Mouse (Mus musculus): ENCODE results near the gene Doc2a. TPM values are rescaled to one million over a fixed set of nuclear protein-coding genes. Genes with fewer than 3 reads are reported as not detected.

The Doc2a gene
- polyA plus RNA-seq, 1 experiment from 2014 or later: not detected

DNA sequence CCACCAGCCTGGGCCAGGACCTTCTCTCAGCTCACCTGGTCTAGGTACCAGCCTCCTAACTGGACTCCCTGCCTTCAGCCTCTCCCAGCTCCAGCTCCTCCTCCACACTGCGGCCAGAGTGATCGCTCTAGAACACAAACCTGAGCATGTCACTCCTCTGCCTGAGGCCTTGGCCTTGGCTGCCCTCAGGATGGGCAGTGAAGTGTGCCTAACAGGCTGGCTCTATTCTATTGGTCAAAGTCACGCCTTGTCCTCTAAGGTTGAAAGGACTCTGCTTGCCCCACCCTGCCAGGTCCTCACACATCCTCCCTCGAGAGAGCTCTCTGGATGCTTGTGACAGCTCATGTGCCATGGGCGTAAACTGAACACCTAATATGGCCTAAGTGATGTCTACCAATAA lies 6.2 kb downstream of the Doc2a start:
- H3K27ac ChIP-seq: no peak overlapping the region
- peaks cover 4% of the 10 kb centered on the region for H3K4me1 ChIP-seq (replicated peaks)
- H3K4me2 ChIP-seq: no peak overlapping the region
- 87% methylated on average over 5 of the region's 5 CpGs for WGBS
- H3K27me3 ChIP-seq: peaks cover 16% of the 10 kb centered on the region
- no peak for ATAC-seq (replicated peaks; ENCODE audit: insufficient number of reproducible peaks, insufficient read depth, low FRiP score, low read depth)
- no peak overlapping the region for H3K4me3 ChIP-seq
- no peaks in the 10 kb centered on the region for H3K9me3 ChIP-seq (replicated peaks)
- H3K36me3 ChIP-seq: peaks cover 52% of the 10 kb centered on the region
- no peak overlapping the region for H3K9ac ChIP-seq

DNA sequence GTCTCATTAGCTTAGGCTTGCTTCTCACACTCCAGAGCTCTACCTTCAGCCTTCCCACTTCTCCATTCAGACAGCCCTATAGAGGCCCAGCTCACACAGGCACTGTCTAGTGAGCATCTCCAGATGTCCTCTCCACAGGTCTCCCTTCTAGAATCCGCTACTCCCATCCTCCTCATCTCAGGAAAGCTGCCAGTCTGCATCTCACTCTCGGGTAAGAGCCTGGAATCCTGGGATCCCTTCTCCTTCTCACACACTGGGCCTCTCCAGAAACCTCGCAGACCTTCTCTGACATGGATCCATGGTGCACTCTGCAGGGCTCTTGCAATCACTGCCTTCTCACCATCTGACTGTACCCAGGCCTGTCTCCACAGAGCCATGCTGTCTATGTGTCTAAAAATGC lies 8.4 kb downstream of the Doc2a start:
- no peak overlapping the region; the same call in 1 of the 2 replicates for H3K9ac ChIP-seq
- H3K27me3 ChIP-seq: no peaks in the 10 kb centered on the region
- H3K4me2 ChIP-seq: no peak overlapping the region
- no peaks in the 10 kb centered on the region for H3K9me3 ChIP-seq (replicated peaks)
- no peak overlapping the region for H3K27ac ChIP-seq
- 77% methylated on average over 3 of the region's 3 CpGs for WGBS
- peaks cover 60% of the 10 kb centered on the region for H3K36me3 ChIP-seq
- no peak overlapping the region for H3K4me3 ChIP-seq
- ATAC-seq (replicated peaks; ENCODE audit: insufficient number of reproducible peaks, insufficient read depth, low FRiP score, low read depth): no peak
- peaks cover under 1% of the 10 kb centered on the region for H3K4me1 ChIP-seq (replicated peaks)

DNA sequence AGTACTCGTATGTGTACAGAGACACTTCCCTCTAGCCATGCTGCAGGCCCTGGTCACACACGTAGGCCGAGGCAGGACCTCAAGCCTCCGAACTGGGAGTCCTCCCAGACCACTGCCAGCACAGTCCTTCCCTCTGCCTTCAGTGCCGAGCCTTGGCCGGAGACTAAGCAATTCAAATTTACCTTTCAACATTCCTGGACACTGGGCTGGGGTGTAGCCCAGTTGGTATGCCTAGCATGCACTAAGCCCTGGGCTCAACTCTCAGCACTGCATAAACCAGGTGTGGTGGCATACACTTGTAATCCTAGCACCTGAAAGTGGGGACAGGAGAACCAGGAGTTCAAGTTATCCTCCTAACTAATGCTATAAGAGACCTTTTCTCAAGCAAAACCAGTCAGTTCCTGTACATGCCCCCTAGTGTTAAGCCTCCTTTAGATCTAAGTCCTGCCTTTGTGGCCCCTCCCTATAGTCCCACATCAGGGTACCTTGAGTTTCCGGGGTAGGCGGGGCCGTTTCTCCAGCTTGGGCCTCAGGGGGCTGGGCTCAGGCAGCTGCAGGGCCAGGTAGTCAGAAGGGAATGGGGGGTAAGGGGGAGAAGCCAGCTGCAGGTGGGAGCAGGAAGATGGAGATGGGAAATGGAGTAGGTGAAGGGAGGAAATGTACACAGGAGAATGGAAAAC lies 9.7 kb downstream of the Doc2a start:
- H3K9ac ChIP-seq: no peak overlapping the region
- ATAC-seq (replicated peaks; ENCODE audit: insufficient number of reproducible peaks, insufficient read depth, low FRiP score, low read depth): no peak
- H3K36me3 ChIP-seq: peaks cover 56% of the 10 kb centered on the region
- no peaks in the 10 kb centered on the region for H3K27me3 ChIP-seq
- H3K4me3 ChIP-seq: no peak overlapping the region
- no peak overlapping the region for H3K4me2 ChIP-seq
- no peaks in the 10 kb centered on the region for H3K9me3 ChIP-seq (replicated peaks)
- H3K27ac ChIP-seq: no peak overlapping the region
- H3K4me1 ChIP-seq (replicated peaks): peaks cover 8% of the 10 kb centered on the region
- WGBS: 76% methylated on average over 9 of the region's 9 CpGs

- peak overlapping the region; percentile 76 for H3K4me2 ChIP-seq
- peaks cover 41% of the 10 kb centered on the region for H3K36me3 ChIP-seq
- H3K4me3 ChIP-seq: peak overlapping the region; percentile 67
- WGBS: 59% methylated on average over 5 of the region's 5 CpGs
- no peak for ATAC-seq (replicated peaks; ENCODE audit: insufficient number of reproducible peaks, insufficient read depth, low FRiP score, low read depth)
- peaks cover 30% of the 10 kb centered on the region for H3K4me1 ChIP-seq (replicated peaks)
- no peaks in the 10 kb centered on the region for H3K27me3 ChIP-seq
- H3K9ac ChIP-seq: peak overlapping the region; percentile 64
- H3K9me3 ChIP-seq (replicated peaks): no peaks in the 10 kb centered on the region
- H3K27ac ChIP-seq: peak overlapping the region; percentile 13; the same call in 1 of the 2 replicates
Measured at GRCm38 (mm10) chr7:126860987-126861386, 13.8 kb downstream of the Doc2a start.

- Histone ChIP-seq H3K36me3 (peaks cover 41% of the 10 kb centered on the region; the same call in 1 of the 2 replicates), H3K9me3 (replicated peaks) (no peaks in the 10 kb centered on the region), H3K9ac (peak within 1 kb of the TSS; percentile 64), H3K27me3 (no peaks in the 10 kb centered on the region), H3K4me3 (peak within 1 kb of the TSS; percentile 67), H3K27ac (peak within 1 kb of the TSS; percentile 84), H3K4me1 (replicated peaks) (peaks cover 30% of the 10 kb centered on the region), H3K4me2 (peak within 1 kb of the TSS; percentile 76)
- ATAC-seq (replicated peaks; ENCODE audit: insufficient number of reproducible peaks, insufficient read depth, low FRiP score, low read depth): peak; percentile 94
- 2% methylated on average over 42 of the region's 42 CpGs for WGBS
Measured at GRCm38 (mm10) chr7:126861429-126862130, 14.4 kb downstream of the Doc2a start, which contains the start of gene Hirip3. Gene Hirip3, plus strand, starts transcription at chr7:126861972.

GRCm38 (mm10) chr7:126862147-126862784 lies 15.1 kb downstream of the Doc2a start, which contains the start of gene Ino80e:
Gene Ino80e, minus strand, starts transcription at chr7:126862377.
- peak; percentile 72 for ATAC-seq (replicated peaks; ENCODE audit: insufficient number of reproducible peaks, insufficient read depth, low FRiP score, low read depth)
- Histone ChIP-seq H3K4me1 (replicated peaks) (peaks cover 30% of the 10 kb centered on the region), H3K27ac (peak within 1 kb of the TSS; percentile 84), H3K27me3 (no peaks in the 10 kb centered on the region), H3K36me3 (peaks cover 45% of the 10 kb centered on the region; the same call in 1 of the 2 replicates), H3K4me2 (peak within 1 kb of the TSS; percentile 76), H3K4me3 (peak within 1 kb of the TSS; percentile 67), H3K9ac (peak within 1 kb of the TSS; percentile 64), H3K9me3 (replicated peaks) (no peaks in the 10 kb centered on the region)
- WGBS: under 1% methylated on average over 41 of the region's 41 CpGs

DNA sequence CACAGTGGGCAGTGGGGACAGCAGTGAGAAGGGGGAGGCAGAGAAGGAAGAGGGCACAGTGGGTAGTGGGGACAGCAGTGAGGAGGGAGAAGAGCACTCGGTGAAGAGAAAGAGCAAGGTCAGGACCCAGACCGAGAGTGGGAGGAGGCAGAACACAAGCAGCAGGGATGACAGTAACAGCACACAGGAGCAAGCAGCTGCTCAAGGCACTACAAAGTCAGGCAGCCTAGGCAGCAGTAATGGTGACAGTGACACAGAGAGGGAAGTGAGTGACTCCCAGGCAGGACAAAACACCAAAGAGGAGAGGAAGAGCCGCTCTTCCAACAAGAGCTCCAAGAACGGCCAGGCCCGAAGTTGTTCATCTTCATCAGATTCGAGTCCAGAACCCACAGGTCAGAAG lies 16.6 kb downstream of the Doc2a start:
- H3K36me3 ChIP-seq: peaks cover 51% of the 10 kb centered on the region
- 69% methylated on average over 6 of the region's 6 CpGs for WGBS
- H3K9ac ChIP-seq: peak overlapping the region; percentile 64; the same call in 1 of the 2 replicates
- H3K27ac ChIP-seq: no peak overlapping the region
- H3K9me3 ChIP-seq (replicated peaks): no peaks in the 10 kb centered on the region
- H3K4me2 ChIP-seq: peak overlapping the region; percentile 76
- no peak for ATAC-seq (replicated peaks; ENCODE audit: insufficient number of reproducible peaks, insufficient read depth, low FRiP score, low read depth)
- peaks cover 30% of the 10 kb centered on the region for H3K4me1 ChIP-seq (replicated peaks)
- peak overlapping the region; percentile 67 for H3K4me3 ChIP-seq
- no peaks in the 10 kb centered on the region for H3K27me3 ChIP-seq

GRCm38 (mm10) chr7:126867534-126867933 lies 20.3 kb downstream of the Doc2a start:
- WGBS: 86% methylated on average over 2 of the region's 2 CpGs
- peaks cover 20% of the 10 kb centered on the region for H3K4me1 ChIP-seq (replicated peaks)
- no peak overlapping the region for H3K4me2 ChIP-seq
- H3K9me3 ChIP-seq (replicated peaks): no peaks in the 10 kb centered on the region
- ATAC-seq (replicated peaks; ENCODE audit: insufficient number of reproducible peaks, insufficient read depth, low FRiP score, low read depth): no peak
- H3K4me3 ChIP-seq: no peak overlapping the region
- H3K36me3 ChIP-seq: peaks cover 79% of the 10 kb centered on the region
- H3K27me3 ChIP-seq: no peaks in the 10 kb centered on the region
- no peak overlapping the region for H3K27ac ChIP-seq
- H3K9ac ChIP-seq: no peak overlapping the region

GRCm38 (mm10) chr7:126868003-126868402 lies 20.8 kb downstream of the Doc2a start:
- no peak for ATAC-seq (replicated peaks; ENCODE audit: insufficient number of reproducible peaks, insufficient read depth, low FRiP score, low read depth)
- 84% methylated on average over 12 of the region's 12 CpGs for WGBS
- Histone ChIP-seq H3K4me2 (no peak overlapping the region), H3K27me3 (no peaks in the 10 kb centered on the region), H3K36me3 (peaks cover 84% of the 10 kb centered on the region), H3K4me3 (no peak overlapping the region), H3K27ac (no peak overlapping the region), H3K9me3 (replicated peaks) (no peaks in the 10 kb centered on the region), H3K9ac (no peak overlapping the region), H3K4me1 (replicated peaks) (peaks cover 15% of the 10 kb centered on the region)

DNA sequence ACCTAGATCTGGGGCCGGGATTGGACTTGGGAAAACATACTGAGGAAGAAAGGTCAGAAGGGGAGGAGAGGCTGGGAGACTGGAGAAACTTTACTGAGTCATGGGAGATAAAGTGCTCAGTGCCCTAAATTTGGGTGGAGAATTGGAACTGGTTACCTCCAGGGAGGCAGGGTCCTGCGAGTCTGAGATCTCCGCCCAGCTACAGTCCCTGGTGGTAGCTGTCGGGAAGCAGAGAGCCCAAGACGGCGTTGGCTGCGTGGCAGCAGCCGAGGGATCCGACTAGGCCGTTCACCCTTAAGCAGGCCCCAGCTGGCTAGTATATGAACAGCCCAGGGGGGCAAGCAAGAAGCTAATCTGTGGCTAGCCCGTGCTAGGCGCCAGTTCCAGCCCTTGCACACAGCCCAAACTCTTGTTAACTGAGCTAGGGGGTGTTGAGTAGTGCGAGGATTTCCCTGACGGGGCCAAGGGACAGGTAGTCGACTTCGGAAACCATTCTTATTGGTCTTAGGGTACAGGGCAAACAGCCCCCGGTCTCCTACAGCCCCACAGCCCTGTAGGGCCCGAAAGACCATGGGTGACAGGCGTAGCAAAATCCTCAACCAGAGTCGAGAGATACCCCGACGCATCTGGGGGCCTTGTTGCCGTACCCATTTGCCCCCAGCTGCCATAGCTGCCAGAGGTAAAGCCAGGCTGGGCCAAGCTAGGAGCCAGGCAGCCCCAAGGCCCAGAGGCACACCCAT lies 22.7 kb downstream of the Doc2a start:
- Histone ChIP-seq H3K9me3 (replicated peaks) (no peaks in the 10 kb centered on the region), H3K27me3 (no peaks in the 10 kb centered on the region), H3K4me2 (no peak overlapping the region), H3K9ac (no peak overlapping the region), H3K4me1 (replicated peaks) (no peaks in the 10 kb centered on the region), H3K27ac (no peak overlapping the region), H3K36me3 (peaks cover 95% of the 10 kb centered on the region), H3K4me3 (no peak overlapping the region)
- no peak for ATAC-seq (replicated peaks; ENCODE audit: insufficient number of reproducible peaks, insufficient read depth, low FRiP score, low read depth)
- WGBS: 88% methylated on average over 23 of the region's 23 CpGs

GRCm38 (mm10) chr7:126870520-126870891 lies 23.3 kb downstream of the Doc2a start:
- peaks cover 95% of the 10 kb centered on the region for H3K36me3 ChIP-seq
- H3K9ac ChIP-seq: no peak overlapping the region
- no peak overlapping the region for H3K27ac ChIP-seq
- WGBS: 94% methylated on average over 2 of the region's 2 CpGs
- no peaks in the 10 kb centered on the region for H3K4me1 ChIP-seq (replicated peaks)
- H3K27me3 ChIP-seq: no peaks in the 10 kb centered on the region
- H3K4me3 ChIP-seq: no peak overlapping the region
- no peak overlapping the region for H3K4me2 ChIP-seq
- no peak; the same call in 1 of the 2 replicates for ATAC-seq (replicated peaks; ENCODE audit: insufficient number of reproducible peaks, insufficient read depth, low FRiP score, low read depth)
- H3K9me3 ChIP-seq (replicated peaks): no peaks in the 10 kb centered on the region
